Mouse (Mus musculus) small intestine, adult 2 months (tissue): ENCODE results near the gene Rufy4.

Experiments used
- CTCF ChIP-seq: fragments of 200-500 bp; IDR thresholded peaks from 2 replicates; pipeline ENCODE4 v1.5.1; 2012; ENCODE audit warnings: low read depth, mild to moderate bottlenecking, control low read depth, inconsistent platforms, low read length, moderate library complexity, mixed read lengths; ENCODE audit not compliant: insufficient replicate concordance, insufficient read length; ENCODE audit errors: extremely low read depth
- POLR2A ChIP-seq: fragments of 200-500 bp; IDR thresholded peaks from 2 replicates; pipeline ENCODE4 v1.6.1; 2012; ENCODE audit warnings: low read depth, mild to moderate bottlenecking, control low read depth, inconsistent platforms, low read length, moderate library complexity

DNA sequence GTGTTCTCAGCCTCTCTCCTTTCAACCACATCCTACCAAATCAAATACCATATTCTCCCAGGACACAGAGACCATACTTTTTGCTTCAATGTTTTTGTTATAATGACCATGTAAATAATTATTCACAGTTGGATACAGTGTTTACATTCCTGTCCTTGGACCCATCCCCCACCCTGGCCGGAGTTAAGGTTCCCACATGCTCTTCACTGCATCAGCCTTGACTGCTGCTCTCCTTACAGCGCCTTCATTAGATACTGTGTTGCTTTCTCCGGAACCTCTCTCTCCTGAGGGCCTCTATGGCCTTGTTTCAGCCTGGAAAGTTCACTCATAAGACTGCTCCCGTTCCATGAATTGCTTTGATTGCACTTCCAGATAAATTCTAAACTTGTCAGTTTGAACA is 50.4 kb downstream of the Rufy4 start:
- TF ChIP-seq POLR2A (no peak), CTCF (no peak)
